Mouse (Mus musculus) erythroblast, embryonic 14.5 days (primary cell): ENCODE results near the gene Golga4. TPM values are rescaled to one million over a fixed set of nuclear protein-coding genes. Genes with fewer than 3 reads are reported as not detected.
A peak's percentile ranks its signal among the peaks of the same experiment; 100 is the strongest.

Source experiments
- H3K27me3 ChIP-seq: 2 replicates; pipeline ENCODE4 v1.6.1; 2012; ENCODE audit warnings: inconsistent platforms; ENCODE audit not compliant: control insufficient read depth
- H3K36me3 ChIP-seq: 2 replicates; pipeline ENCODE4 v1.6.1; 2012; ENCODE audit warnings: mild to moderate bottlenecking, inconsistent platforms; ENCODE audit not compliant: control insufficient read depth
- H3K4me1 ChIP-seq: 2 replicates; pipeline ENCODE4 v1.6.1; 2012; ENCODE audit warnings: inconsistent platforms; ENCODE audit not compliant: control insufficient read depth
- H3K4me3 ChIP-seq: replicated peaks from 2 replicates; pipeline ENCODE3; 2012; ENCODE audit warnings: moderate library complexity, mild to moderate bottlenecking, inconsistent platforms
- H3K9me3 ChIP-seq: 2 replicates; pipeline ENCODE4 v1.6.1; 2012; ENCODE audit warnings: low read length, inconsistent platforms, mixed read lengths; ENCODE audit not compliant: control insufficient read depth
- GATA1 ChIP-seq: IDR thresholded peaks from 2 replicates; pipeline ENCODE4 v1.6.1; 2012; ENCODE audit warnings: low read length, inconsistent platforms, mixed read lengths
- TAL1 ChIP-seq: IDR thresholded peaks from 3 replicates; pipeline ENCODE4 v1.6.1; 2012; ENCODE audit warnings: low read length, inconsistent platforms, mixed read lengths
- polyA plus RNA-seq: library from polyadenylated mRNA; stranded (reverse); fragments of >175 nt; gene quantifications from 2 replicates; pipeline ENCODE4 v1.2.3, GENCODE M21; 2012

Golga4 gene
- polyA plus RNA-seq, result 0.88 and 0.92 TPM in 2 replicates

- Histone ChIP-seq H3K9me3 (no peaks in the 10 kb centered on the region), H3K27me3 (no peaks in the 10 kb centered on the region), H3K4me3 (peak within 1 kb of the TSS; percentile 92), H3K36me3 (peaks cover 6% of the 10 kb centered on the region), H3K4me1 (peaks cover 34% of the 10 kb centered on the region)
- no peak for TF ChIP-seq GATA1
Observed at GRCm38 (mm10) chr9:118506020-118506403, at the start of gene Golga4. Golga4 (plus strand) TSS chr9:118506267.

DNA sequence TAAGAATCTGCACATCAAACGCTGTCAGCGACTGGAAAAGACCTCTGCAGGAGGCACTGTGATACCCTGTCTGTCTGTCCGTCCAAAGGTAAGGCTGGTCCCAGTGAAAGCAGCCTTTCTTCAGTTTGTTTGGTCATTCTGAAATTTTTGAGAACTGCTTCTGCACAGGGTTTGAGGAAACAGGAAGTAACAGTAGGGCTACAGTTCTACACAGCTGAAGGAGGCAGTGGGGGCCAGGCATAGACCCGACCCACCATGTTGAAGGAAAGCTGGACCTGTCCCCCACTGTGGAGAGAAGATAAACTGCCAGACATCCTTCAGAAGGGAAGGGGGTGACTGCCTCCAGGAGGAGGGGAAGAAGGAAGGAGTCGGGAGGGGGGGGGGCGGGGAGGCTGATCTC, 49.7 kb upstream of the Golga4 start:
- Histone ChIP-seq H3K4me3 (no peak overlapping the region), H3K36me3 (no peaks in the 10 kb centered on the region), H3K9me3 (no peaks in the 10 kb centered on the region), H3K27me3 (no peaks in the 10 kb centered on the region), H3K4me1 (no peaks in the 10 kb centered on the region)
- TF ChIP-seq GATA1 (no peak), TAL1 (no peak)

- TF ChIP-seq TAL1 (no peak), GATA1 (no peak)
- Histone ChIP-seq H3K4me1 (no peaks in the 10 kb centered on the region), H3K9me3 (no peaks in the 10 kb centered on the region), H3K27me3 (no peaks in the 10 kb centered on the region), H3K4me3 (no peak overlapping the region), H3K36me3 (no peaks in the 10 kb centered on the region)
Observed at GRCm38 (mm10) chr9:118458039-118458438, 48.0 kb upstream of the Golga4 start.

- H3K4me1 ChIP-seq, result no peaks in the 10 kb centered on the region
- H3K4me3 ChIP-seq, result no peak overlapping the region
- peaks cover 15% of the 10 kb centered on the region for H3K27me3 ChIP-seq
- TF ChIP-seq TAL1 (no peak), GATA1 (no peak)
- H3K36me3 ChIP-seq, result no peaks in the 10 kb centered on the region
- no peaks in the 10 kb centered on the region for H3K9me3 ChIP-seq
Observed at GRCm38 (mm10) chr9:118464031-118464430, 42.0 kb upstream of the Golga4 start.

- Histone ChIP-seq H3K27me3 (peaks cover 37% of the 10 kb centered on the region), H3K4me3 (no peak overlapping the region), H3K4me1 (no peaks in the 10 kb centered on the region), H3K9me3 (no peaks in the 10 kb centered on the region), H3K36me3 (no peaks in the 10 kb centered on the region)
- no peak for TF ChIP-seq GATA1
- TF ChIP-seq TAL1, result no peak
Observed at GRCm38 (mm10) chr9:118468301-118468700, 37.8 kb upstream of the Golga4 start.

GRCm38 (mm10) chr9:118469272-118469671, 36.8 kb upstream of the Golga4 start:
- no peak overlapping the region for H3K4me3 ChIP-seq
- no peaks in the 10 kb centered on the region for H3K9me3 ChIP-seq
- H3K36me3 ChIP-seq, result no peaks in the 10 kb centered on the region
- H3K4me1 ChIP-seq, result no peaks in the 10 kb centered on the region
- H3K27me3 ChIP-seq, result peaks cover 37% of the 10 kb centered on the region
- TF ChIP-seq TAL1 (no peak), GATA1 (no peak)

DNA sequence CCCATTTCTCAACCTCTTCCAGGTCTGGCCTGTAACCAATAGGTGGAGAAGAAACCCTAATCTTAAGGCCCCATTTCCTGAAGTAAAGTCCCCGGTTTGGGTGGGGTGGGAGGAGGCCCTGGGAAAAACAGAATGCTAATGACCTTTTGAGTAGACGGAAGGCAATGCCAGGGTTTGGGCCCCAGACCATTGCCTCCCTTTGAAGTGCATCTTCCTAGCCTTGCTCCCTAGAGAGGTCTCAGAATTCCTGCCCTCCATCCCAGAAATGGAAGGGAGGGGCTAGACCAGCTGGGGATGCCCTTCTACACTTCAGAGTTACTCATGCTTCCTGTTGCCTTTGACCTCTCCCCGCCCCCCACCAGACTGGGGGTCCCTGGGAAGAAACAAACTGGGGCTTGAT, 34.8 kb upstream of the Golga4 start:
- no peaks in the 10 kb centered on the region for H3K9me3 ChIP-seq
- no peak overlapping the region for H3K4me3 ChIP-seq
- H3K36me3 ChIP-seq, result no peaks in the 10 kb centered on the region
- no peak for TF ChIP-seq GATA1
- TF ChIP-seq TAL1, result no peak
- peaks cover 57% of the 10 kb centered on the region for H3K27me3 ChIP-seq
- H3K4me1 ChIP-seq, result no peaks in the 10 kb centered on the region

GRCm38 (mm10) chr9:118476211-118476765, 29.8 kb upstream of the Golga4 start:
- Histone ChIP-seq H3K9me3 (no peaks in the 10 kb centered on the region; the same call in 1 of the 2 replicates), H3K4me1 (no peaks in the 10 kb centered on the region), H3K27me3 (peaks cover 71% of the 10 kb centered on the region), H3K36me3 (no peaks in the 10 kb centered on the region), H3K4me3 (no peak overlapping the region)
- TF ChIP-seq GATA1, result no peak
- TF ChIP-seq TAL1, result no peak

GRCm38 (mm10) chr9:118476766-118477271, 29.2 kb upstream of the Golga4 start:
- H3K36me3 ChIP-seq, result no peaks in the 10 kb centered on the region
- H3K9me3 ChIP-seq, result no peaks in the 10 kb centered on the region; the same call in 1 of the 2 replicates
- no peaks in the 10 kb centered on the region for H3K4me1 ChIP-seq
- no peak for TF ChIP-seq TAL1
- TF ChIP-seq GATA1, result no peak
- peaks cover 75% of the 10 kb centered on the region for H3K27me3 ChIP-seq
- no peak overlapping the region for H3K4me3 ChIP-seq

GRCm38 (mm10) chr9:118477281-118477931, 28.7 kb upstream of the Golga4 start:
- no peaks in the 10 kb centered on the region; the same call in 1 of the 2 replicates for H3K9me3 ChIP-seq
- TF ChIP-seq TAL1 (no peak), GATA1 (no peak)
- H3K4me1 ChIP-seq, result no peaks in the 10 kb centered on the region
- no peaks in the 10 kb centered on the region for H3K36me3 ChIP-seq
- peaks cover 81% of the 10 kb centered on the region for H3K27me3 ChIP-seq
- H3K4me3 ChIP-seq, result no peak overlapping the region
